Mouse (Mus musculus) kidney, postnatal 4 days (tissue): ENCODE data around the gene Ndel1.

Experiments
- DNase-seq, 2 experiments: peaks; one replicate each; pipeline ENCODE4 v3.0.0; 2021; ENCODE audit warnings: mixed read lengths in 2 of 2

Ndel1 gene

GRCm38 (mm10) chr11:68776147-68776655, 95.5 kb downstream of the Ndel1 start:
- DNase-seq = no peak
